Mouse (Mus musculus): ENCODE data around the gene Map2k7. TPM values are rescaled to one million over a fixed set of nuclear protein-coding genes. Genes with fewer than 3 reads are reported as not detected.

The Map2k7 gene
- total RNA-seq (2021) = 10 to 100 TPM; 80.9 to 90.4 TPM
- long read RNA-seq, experiment 1, transcript Map2k7-202 (12 exons, 3,525 nt) = major isoform, 77 of 93 reads
- long read RNA-seq, experiment 1, partial matches to known transcripts = 9 of 93 reads
- long read RNA-seq, experiment 1, other reads (novel, unspliced or antisense) = 2 of 93 reads
- long read RNA-seq, experiment 2, transcript Map2k7-202 (12 exons, 3,525 nt) = major isoform, 50 of 79 reads
- long read RNA-seq, experiment 2, transcript Map2k7-201 (13 exons, 1,626 nt) = minor isoform, 7 of 79 reads
- long read RNA-seq, experiment 2, partial matches to known transcripts = 18 of 79 reads
- long read RNA-seq, experiment 2, other reads (novel, unspliced or antisense) = 2 of 79 reads

DNA sequence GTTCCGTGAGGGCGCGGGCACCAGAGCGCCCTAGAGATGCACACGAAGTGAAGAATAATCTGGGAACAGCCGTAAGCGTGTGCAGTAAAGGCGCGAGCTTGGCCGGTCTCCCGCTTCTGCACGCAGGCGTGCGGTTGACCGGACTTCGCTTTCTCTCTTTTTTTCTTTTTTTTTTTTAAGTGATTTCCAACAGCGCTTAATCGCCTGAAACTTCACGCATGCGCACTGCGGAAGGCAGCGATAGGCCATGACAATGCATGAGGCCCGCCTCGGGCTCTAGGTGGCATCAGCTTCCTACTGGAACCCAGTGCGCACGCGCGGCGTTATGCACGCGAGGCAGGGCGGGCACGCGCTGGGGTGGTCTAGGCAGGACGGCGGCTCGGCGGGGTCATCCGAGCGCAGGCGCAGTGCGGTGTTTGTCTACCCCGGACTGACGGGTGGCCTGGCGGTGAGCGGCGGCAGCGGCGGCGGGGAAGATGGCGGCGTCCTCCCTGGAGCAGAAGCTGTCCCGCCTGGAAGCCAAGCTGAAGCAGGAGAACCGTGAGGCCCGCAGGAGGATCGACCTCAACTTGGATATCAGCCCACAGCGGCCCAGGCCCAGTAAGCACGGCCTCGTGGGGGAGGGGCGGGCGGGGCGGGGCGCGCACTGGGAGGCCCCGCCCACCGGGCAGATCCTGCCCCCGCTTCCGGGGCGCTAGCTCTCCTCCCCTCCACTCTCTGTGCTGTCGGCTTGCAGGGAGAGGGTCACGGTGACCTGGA, at the start of gene Map2k7, which contains the start of gene Gm49320:
TSS of gene Map2k7 (plus strand) at position 307 of the 759 bp plus-strand sequence.
TSS of gene Gm49320 (plus strand) at position 432 of the 759 bp plus-strand sequence.
- peak; percentile 99 for DNase-seq (ENCODE audit: low spot score)

DNA sequence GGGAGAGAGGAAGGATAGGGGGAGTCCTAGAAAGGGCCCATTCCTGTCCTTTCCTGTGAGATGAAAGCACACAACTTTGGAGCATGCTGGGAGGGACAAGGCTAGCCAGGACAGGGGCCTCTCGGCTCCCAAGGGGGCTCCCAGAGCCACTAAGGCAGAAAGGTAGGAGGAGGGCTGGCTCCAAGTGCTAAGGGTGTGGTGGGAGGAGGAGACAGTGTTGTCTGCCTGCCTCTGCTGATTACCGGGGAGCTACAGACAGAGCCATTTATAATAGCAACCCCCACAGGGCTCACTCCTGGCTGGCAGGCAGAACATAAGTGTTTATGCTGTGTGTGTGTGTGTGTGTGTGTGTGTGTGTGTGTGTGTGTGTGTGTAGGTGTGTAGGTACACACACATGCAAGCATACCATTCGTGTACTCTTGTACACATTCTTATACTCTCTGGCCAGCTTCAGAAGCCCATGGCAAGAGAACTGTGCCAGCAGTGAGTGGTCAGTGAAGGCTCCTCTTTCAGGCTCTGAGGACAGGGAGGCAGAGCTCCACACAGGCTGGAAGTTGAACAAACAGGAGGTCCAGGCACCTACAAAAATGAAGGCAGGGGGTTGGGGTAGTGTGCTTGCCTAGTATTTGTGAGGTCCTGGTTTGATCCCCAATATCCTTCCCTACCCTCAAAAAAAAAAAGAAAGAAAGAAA, 49.4 kb upstream of the Map2k7 start:
- no peak for DNase-seq (ENCODE audit: low spot score)

DNA sequence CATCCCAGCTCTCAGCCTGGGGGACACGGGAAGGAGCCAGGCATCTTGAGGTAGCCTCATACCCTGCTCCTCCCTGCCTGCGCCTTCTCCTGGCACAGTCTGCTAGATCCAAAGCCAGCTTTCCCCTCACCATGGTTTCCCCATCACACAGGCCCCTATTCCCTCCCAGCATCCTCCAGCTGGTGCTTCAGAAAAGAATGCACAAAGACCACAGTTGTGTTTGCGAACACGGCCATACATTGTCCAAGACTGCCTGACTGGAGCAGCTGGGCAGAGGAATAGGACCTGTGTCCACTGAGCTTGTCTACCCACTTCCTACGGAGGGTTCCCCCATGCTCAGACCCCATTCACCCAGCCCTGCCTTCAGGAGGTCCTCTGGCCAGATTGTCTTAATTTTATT, 46.2 kb upstream of the Map2k7 start:
- DNase-seq (ENCODE audit: low spot score) = no peak

DNA sequence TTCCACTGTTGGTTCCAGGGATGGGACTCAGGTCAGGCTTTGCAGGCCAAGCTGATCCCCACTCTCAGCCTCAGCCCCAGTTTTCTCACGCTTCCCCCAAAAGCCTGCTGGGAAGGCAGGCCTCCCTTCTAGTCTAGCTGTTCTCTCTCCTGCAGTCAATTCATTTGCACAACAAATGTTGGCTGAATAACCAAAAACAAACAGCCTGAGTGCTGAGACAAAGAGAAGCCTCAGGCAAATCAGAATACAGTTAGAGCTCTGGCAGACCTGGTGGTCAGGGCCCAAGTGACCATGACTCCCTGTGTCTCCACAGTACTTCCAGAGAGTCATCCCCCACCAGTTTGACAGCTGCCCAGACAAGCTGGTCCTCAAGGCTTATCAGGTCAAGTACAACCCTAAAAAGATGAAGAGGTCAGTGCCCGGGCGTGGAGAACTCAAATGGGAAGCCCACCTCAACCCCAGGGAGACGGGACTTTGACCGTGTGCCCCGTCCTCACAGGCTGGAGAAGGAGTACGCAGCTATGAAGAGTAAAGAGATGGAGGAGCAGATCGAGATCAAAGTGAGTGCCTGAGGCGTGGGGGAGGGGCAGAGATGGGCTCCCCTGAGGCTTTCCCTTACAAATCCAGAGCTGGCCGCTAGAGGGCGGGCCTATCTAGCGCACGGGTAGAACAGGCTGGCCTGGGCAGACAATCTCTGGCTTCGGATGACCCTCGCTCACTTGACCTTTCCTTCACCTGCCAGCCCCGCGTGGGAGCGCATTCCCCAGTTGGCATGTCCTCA, 45.5 kb upstream of the Map2k7 start:
- peak; percentile 85 for DNase-seq (ENCODE audit: low spot score)

DNA sequence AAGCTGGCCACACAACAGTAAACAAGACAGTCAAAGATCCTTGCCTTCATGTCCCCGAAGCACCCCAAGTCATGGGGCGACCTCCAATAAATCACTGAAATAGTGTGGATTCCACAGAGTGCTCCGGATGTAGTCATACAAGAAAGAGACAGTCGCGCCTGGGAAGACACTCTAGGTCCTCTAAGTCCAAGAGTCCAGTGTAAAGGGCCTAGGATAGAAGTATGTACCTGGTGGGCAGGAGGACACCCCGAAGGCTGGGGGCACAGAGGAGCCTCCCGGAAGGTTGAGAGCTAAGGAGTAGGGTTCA, 45.0 kb upstream of the Map2k7 start:
- no peak for DNase-seq (ENCODE audit: low spot score)

DNA sequence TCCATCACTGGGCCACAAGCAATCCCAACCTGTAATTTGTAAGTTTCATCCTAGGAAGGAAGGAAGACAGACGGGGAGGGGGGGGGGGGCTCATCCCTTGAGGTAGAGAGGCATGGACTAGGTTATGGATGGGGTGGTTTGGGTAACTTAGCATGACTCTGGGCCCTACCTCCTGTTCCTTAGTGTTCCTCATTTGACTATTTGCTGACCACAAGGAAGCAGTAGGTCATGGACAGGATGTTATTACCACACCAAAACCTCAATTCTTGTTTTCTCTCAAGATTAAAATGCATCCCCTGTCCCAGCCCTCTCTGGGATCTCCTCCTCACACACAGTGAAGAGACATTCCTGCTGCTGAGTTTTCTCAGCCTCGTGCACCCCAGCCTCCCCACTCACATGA, 37.2 kb upstream of the Map2k7 start:
- DNase-seq (ENCODE audit: low spot score) = no peak

DNA sequence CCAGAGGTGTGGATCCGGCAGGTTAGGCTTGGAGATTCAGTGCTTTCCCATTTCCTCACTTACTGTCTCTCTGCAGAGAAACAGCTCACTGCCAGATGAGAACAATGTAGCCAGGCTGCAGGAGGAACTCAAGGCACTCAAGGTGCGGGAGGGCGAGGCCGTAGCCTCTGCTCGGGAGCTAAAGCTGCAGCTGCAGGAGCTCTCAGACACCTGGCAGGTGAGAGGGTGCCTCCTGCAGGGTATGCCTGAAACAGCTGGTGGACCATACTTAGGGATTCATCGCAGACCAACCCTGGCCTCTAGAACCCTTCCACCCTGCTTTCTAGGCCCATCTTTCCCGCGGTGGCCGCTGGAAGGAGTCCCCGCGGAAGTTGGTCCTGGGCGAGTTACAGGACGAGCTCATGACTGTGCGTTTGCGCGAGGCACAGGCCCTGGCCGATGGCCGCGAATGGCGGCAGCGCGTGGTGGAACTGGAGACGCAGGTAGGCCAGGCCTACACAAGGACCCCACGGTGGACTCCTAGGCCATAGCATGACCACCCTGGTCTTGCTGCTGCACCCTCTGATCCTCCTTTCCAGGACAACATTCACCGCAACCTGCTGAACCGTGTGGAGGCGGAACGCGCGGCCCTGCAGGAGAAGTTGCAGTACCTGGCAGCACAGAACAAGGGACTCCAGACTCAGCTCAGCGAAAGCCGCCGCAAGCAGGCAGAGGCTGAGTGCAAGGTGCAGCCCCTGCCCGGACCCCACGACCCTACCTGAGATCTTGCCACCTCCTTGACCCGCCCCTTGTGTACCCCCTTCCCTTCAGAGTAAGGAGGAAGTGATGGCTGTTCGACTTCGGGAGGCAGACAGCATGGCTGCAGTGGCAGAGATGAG, 33.1 kb upstream of the Map2k7 start:
- no peak for DNase-seq (ENCODE audit: low spot score)

DNA sequence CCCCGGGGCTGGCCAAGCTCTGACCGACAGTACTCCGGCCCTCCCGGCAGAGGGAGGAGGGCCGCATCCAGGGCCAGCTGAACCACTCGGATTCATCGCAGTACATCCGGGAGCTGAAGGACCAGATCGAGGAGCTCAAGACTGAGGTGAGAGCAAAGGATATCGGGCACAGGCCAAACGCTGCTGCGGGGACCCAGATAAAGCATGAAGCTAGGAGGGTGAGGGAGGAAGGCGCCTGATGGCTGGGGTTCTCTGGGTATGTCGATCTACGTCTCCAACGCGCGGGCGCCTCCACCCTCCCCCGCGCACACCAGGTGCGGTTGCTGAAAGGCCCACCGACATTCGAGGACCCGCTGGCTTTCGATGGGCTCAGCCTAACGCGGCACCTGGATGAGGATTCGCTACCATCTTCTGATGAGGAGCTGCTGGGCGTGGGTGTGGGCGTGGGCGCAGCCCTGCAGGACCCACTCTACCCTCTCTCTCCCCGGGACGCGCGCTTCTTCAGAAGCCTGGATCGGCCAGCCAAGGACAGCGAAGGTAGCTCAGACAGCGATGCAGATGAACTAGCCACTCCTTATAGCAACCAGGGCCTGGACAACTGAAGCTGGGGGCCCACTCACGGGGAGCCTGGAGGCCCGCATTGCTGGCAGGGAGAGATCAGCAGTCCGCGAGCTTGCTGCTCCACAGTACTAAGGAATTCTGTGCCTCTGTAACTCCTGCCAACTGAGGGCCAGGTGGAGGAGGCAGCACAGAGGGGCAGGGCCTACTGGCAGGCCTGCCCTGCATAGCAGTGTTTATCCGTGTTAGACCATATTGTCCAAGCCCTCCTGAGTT, 32.1 kb upstream of the Map2k7 start:
- no peak for DNase-seq (ENCODE audit: low spot score)

DNA sequence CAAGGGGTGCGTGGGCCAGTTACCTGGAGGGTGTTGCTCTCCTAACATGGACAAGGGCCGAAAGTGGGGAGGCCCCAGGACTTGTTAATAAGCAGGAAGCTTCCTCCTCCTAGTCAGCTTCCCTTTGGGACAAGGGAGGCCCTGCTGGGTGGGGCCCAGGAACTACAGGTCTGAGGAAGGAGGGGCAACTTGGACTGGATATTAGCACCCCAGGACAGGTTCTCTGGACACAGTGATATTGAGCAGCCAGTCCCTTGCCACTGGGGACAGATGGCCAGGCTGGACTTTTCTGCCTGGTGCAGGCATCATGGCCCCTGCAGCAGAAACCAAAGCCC, 31.6 kb upstream of the Map2k7 start:
- DNase-seq (ENCODE audit: low spot score) = no peak

DNA sequence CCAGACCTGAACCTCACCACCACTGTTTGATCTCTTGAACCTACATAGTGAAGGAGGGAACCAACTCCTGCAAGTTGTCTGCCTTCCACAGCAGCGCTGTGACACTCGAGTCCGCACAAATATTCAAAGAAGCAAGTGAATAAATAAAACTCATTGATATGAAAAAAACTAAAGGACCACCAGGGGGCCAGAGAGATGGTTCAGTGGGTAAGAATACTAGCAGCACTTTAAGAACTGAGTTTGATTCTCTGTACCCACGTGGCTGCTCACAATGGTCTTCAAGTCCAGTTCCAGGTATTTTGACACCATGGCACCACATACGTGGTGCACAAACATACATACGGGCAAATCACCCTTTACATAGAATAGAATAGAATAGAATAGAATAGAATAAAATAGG, 27.4 kb upstream of the Map2k7 start:
- DNase-seq (ENCODE audit: low spot score) = no peak

DNA sequence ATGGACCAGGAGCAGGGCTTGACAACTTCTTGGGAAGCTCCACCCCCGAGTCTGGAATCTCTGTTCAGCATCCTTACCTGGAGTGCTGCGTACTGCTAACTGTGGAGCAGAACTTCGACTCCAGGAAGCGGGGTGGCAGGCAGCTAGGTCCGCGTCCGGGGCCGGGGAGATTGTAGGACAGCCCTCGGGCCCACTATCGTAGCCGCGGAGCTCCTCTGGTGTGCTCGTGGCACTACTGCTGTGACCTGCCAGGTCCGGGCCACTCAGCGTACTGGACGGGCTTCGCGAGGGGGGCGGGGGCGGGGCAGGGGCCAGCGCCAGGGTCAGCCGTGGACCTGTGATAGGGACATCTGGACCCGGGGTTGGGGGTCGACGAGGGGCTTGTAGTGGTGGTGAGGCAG, 25.7 kb upstream of the Map2k7 start:
- no peak for DNase-seq (ENCODE audit: low spot score)

DNA sequence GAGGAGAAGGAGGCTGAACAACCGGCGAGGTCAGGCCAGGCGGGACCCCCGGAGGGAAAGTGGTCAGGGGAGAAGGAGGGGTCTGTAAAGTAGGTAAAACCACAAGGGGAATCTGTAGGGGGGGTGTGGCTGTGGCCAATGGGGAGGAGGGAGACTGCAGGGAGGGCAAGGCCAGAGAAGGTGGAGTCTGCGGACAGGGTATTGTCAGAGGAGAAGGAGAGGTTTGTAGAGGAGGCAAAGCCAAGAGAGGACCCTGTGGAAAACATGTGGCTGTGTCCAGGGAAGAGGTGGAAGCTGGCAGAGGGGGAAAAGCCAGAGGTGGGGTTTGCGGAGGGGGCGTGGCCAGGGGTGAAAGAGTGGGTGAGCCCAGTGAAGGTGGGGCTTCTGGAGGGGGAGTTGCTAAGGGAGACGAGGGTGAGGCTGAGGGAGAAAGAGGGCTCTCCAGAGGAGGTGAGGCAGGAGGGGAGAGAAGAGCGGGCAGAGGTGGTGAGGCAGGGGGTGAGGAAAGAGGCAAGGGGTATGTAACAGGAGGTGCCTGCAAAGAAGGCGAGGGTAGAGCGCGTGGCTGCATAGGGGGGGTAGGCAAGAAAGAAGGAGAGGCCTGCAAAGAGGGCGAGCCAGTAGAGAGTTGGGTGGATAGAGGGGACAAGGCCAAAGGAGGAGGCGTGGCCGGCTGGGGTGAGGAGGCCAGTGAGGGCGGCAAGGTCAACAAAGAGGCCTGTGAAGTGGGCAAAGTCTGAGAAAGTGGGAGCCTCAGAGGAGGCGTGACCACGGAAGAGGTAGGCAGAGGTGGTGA, 25.1 kb upstream of the Map2k7 start:
- peak; percentile 43 for DNase-seq (ENCODE audit: low spot score)

DNA sequence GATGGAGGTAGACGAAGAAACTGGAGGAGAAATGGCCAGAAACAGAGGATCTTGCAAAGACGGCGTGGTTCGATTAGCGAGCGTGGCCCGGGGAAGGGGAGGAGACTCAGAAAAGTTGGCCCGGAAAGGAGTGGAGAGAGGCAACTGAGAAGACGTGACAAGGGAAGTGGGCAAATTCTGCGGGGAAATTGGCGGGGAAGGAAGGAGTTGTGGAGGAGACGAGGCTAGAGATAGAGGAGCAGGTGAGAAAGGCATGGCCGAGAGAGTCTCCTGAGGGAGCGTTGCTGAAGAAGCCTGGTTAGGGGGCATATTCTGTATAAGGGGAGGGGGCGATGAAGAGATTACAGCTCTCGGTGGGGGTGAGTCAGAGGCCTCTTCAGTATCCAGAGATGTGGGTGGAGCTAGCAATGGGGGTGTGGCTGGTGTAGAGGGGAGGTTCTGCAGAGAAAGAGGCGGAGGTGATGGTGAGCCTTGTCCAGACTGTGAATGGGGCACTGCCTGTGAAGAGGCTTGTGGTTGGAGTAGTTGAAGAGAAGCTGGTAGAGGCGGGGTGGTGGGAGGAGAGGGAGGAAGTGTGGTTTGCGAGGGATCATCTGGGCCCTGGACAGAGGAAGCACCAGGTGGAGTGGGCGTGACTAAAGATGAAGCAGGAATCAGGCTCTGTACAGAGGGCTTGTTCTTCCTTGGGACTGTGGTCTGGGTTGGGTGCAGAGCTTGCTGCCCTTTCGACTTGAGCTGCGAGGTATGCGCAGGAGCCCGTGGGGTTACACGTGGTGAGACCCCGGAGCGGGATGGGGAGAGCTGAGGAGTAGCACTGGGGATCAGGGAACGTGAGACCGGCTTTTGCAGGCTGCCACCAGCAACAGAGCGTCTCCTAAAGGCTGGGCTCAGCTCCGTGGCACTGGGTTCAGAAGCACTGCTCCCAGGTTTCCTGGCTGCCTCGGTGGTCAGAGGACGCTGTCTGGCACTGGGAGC, 24.2 kb upstream of the Map2k7 start:
- peak; percentile 47 for DNase-seq (ENCODE audit: low spot score)

DNA sequence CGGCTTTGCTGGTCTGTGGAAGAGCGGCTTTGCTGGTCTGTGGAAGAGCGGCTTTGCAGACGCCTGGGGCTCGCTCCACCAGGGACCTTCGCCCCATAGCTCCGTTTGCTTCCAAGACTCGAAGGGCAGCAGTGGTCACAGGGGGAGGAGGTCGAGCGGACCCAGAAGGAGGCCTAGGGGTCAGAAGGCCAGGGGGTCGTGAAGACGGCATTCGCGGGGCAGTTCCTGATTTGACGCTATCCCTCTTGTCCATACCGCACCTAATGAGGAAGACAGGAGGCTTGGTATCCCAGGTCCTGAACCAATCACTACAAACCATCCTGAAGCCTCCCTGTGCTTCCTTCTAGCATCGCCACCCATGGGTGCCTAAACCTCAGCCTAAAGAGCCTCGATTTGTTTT, 22.2 kb upstream of the Map2k7 start:
- DNase-seq (ENCODE audit: low spot score) = no peak

DNA sequence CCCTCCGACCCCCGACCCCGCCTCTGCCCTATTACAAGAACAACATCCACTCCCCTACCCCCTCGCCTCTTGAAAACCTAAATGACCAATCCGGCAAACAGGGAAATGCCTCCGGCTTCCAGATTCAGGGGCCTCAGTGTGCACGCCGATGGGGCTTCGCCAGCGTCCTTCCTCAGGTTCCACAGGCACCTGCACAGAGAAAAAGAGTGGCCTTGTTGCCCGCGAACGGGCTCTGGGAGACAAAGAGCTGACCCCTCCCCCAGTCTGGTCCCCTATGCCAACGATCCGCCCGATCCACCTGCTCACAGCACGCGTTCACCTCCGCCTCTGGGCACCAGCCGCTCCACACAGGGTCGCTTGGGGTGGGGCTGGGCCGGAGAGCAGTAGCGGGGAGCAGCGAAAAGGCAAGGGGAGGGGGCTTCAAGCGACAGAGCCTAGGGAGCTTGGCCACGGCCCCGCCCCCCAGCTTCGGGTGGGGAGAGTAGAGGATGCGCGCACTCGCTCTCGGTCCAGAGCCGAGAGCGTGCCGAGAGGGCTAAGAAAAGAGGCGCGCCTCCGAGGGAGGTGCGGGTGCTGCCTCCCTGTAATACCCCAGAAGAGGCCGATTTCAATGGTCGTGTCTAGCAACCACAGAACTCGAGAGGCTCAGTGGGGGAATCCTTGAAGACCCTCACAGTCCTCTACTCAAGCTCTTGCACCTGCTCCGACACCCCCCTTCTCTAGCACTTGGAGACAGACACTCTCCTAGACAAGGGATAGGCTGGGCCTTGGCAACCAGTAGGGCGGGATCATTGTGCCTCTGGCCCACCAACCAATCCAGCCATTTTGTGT, 21.5 kb upstream of the Map2k7 start, which contains the start of gene Prr36:
TSS of gene Prr36 (minus strand) at position 669 of the 831 bp plus-strand sequence.
- no peak for DNase-seq (ENCODE audit: low spot score)

DNA sequence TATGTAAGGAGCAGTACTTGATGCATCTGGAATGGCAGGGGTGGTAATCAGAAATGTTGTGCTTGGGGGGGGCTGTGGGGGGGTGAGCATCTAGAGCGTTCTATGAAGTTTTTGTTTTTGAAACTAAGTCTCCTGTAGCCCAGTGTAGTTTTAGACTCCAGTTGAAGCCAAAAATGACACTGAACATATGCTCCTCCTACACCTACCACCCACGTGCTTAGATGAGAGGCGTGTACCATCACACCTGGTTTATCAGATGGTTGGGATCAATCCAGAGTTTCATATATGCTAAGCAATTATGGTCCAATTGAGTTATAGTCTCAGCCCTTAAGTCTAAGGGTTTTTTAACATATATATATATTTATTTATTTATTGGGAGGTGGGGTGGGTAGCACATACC, 18.9 kb upstream of the Map2k7 start:
- DNase-seq (ENCODE audit: low spot score) = no peak

DNA sequence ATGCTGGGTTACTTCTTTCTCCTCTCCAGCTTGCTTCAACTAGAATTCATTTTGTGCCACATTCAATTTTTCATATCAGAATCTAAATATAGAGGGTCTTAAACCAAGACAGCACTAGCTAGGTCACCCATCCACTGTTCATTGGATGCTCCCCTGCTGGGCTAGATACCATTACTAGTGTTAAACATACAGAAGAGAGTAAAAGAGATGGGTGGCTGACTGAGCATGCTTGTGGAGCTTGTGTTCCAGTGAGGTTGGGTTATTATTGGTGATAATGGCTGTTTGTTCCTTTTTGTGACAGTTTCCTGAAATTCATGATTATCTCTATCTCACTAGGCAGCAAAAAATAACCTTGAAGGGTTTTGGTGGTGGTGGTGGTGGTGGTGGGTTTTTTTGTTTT, 16.5 kb upstream of the Map2k7 start:
- no peak for DNase-seq (ENCODE audit: low spot score)

Measured in gastrocnemius, adult 18-20 months (tissue).